ENCODE assay signal across 10 mouse cellular contexts in genomic region chr6:90809077-90809840, GRCm38 (mm10).
DNase-seq lines count a peak whose midpoint lies in the region; ATAC-seq and TF ChIP-seq lines count a peak whose summit lies in the region.
"Had no signal": no experiment of that assay in that cellular context is flagged by ENCODE, and none has a peak within 500 bp of the region (broad histone marks: within the 10 kb centered on the region; RNA-seq: fewer than 3 reads in every experiment).

No protein-coding gene starts in this region.

- no peaks in the 10 kb centered on the region for H3K36me3 ChIP-seq in forebrain, embryonic 13.5 days (ENCODE audit: poor library complexity, severe bottlenecking)
- H3K36me3 ChIP-seq in hindbrain, embryonic 11.5 days (ENCODE audit: control insufficient read depth, insufficient read depth, low read length), result no peaks in the 10 kb centered on the region
- no peaks in the 10 kb centered on the region for H3K36me3 ChIP-seq in midbrain, postnatal 0 days (ENCODE audit: insufficient read depth, low read length)
- H3K36me3 ChIP-seq: G1E had no signal

- H3K9me3 ChIP-seq in forebrain, embryonic 13.5 days (replicated peaks), result no peaks in the 10 kb centered on the region
- H3K9me3 ChIP-seq in hindbrain, embryonic 11.5 days (ENCODE audit: control insufficient read depth, low read length), result no peaks in the 10 kb centered on the region
- no peaks in the 10 kb centered on the region for H3K9me3 ChIP-seq in midbrain, postnatal 0 days (ENCODE audit: low read length)
- H3K9me3 ChIP-seq: G1E; megakaryocyte, embryonic 14.5 days had no signal

- peak overlapping the region; percentile 64 for H3K4me2 ChIP-seq in forebrain, embryonic 13.5 days
- peak overlapping the region; percentile 44 for H3K4me2 ChIP-seq in hindbrain, embryonic 11.5 days (replicated peaks; ENCODE audit: low read depth, low read length)
- H3K4me2 ChIP-seq in midbrain, postnatal 0 days (ENCODE audit: low read depth, low read length, poor library complexity, severe bottlenecking), result peak overlapping the region; percentile 75

- no peaks in the 10 kb centered on the region for H3K27me3 ChIP-seq in forebrain, embryonic 13.5 days
- no peaks in the 10 kb centered on the region for H3K27me3 ChIP-seq in hindbrain, embryonic 11.5 days (ENCODE audit: control insufficient read depth, insufficient read depth, low read length)
- H3K27me3 ChIP-seq in midbrain, postnatal 0 days (ENCODE audit: insufficient read depth, low read length), result no peaks in the 10 kb centered on the region

- ATAC-seq in forebrain, embryonic 13.5 days, result peak; percentile 2; the same call in 1 of the 2 replicates
- ATAC-seq in hindbrain, embryonic 11.5 days (ENCODE audit: low FRiP score), result 0 out of 2 replicates have a peak, but pooled peaks have one; percentile 13
- ATAC-seq in midbrain, postnatal 0 days (ENCODE audit: low FRiP score), result peak; percentile 2; the same call in 1 of the 2 replicates

- peaks cover 54% of the 10 kb centered on the region for H3K4me1 ChIP-seq in forebrain, embryonic 13.5 days
- peaks cover 11% of the 10 kb centered on the region for H3K4me1 ChIP-seq in hindbrain, embryonic 11.5 days (replicated peaks; ENCODE audit: control insufficient read depth, insufficient read depth, low read length)
- peaks cover 34% of the 10 kb centered on the region for H3K4me1 ChIP-seq in midbrain, postnatal 0 days (ENCODE audit: insufficient read depth, low read length)

- peak overlapping the region; percentile 47 for H3K9ac ChIP-seq in forebrain, embryonic 13.5 days
- H3K9ac ChIP-seq in hindbrain, embryonic 11.5 days (ENCODE audit: low read depth, low read length), result no peak overlapping the region; the same call in 1 of the 2 replicates
- peak overlapping the region; percentile 70 for H3K9ac ChIP-seq in midbrain, postnatal 0 days (replicated peaks; ENCODE audit: low read length, poor library complexity, severe bottlenecking)

- peak overlapping the region; percentile 60 for H3K4me3 ChIP-seq in layer of hippocampus, adult 2 months
- peak overlapping the region; percentile 41 for H3K4me3 ChIP-seq in forebrain, embryonic 13.5 days
- H3K4me3 ChIP-seq in hindbrain, embryonic 11.5 days (ENCODE audit: low read depth, low read length), result peak overlapping the region; percentile 32
- H3K4me3 ChIP-seq in midbrain, postnatal 0 days (ENCODE audit: low read depth, low read length), result peak overlapping the region; percentile 40

- WGBS in forebrain, embryonic 13.5 days, result 49% methylated on average over 11 of the region's 11 CpGs
- 65% methylated on average over 11 of the region's 11 CpGs for WGBS in hindbrain, embryonic 11.5 days
- 39% methylated on average over 11 of the region's 11 CpGs for WGBS in midbrain, postnatal 0 days

- TF ChIP-seq CTCF in layer of hippocampus, adult 2 months (conservative IDR thresholded peaks at IDR 0.05), result no peak
- TF ChIP-seq CTCF in midbrain, postnatal 0 days (IDR thresholded peaks at IDR 0.05), result no peak

- no peak for DNase-seq in layer of hippocampus, adult 2 months (ENCODE audit: low spot score in 2 of 2)
- no peak for DNase-seq in layer of hippocampus, adult 9-10 months (ENCODE audit: low spot score)
- no peak for DNase-seq in hindbrain, embryonic 11.5 days (ENCODE audit: low spot score)
- no peak for DNase-seq in midbrain, postnatal 0 days (ENCODE audit: low spot score)
- no peak for DNase-seq in adrenal gland, adult 2 months
- DNase-seq in urinary bladder, postnatal 25 days (ENCODE audit: low spot score), result no peak
- DNase-seq in lung, postnatal 36 days, result no peak

- peak overlapping the region; percentile 98 for H3K27ac ChIP-seq in layer of hippocampus, adult 2 months
- peak overlapping the region; percentile 3; the same call in 1 of the 2 replicates for H3K27ac ChIP-seq in forebrain, embryonic 13.5 days
- no peak overlapping the region for H3K27ac ChIP-seq in hindbrain, embryonic 11.5 days (ENCODE audit: low read depth, low read length)
- peak overlapping the region; percentile 90 for H3K27ac ChIP-seq in midbrain, postnatal 0 days (ENCODE audit: low read depth, low read length)
